Mouse (Mus musculus): ENCODE results near the gene 4930451I11Rik. TPM values are rescaled to one million over a fixed set of nuclear protein-coding genes. Genes with fewer than 3 reads are reported as not detected.

The 4930451I11Rik gene
- polyA plus RNA-seq (2014; fragmentation: Nextera tagmentation; extraction: Ambion mirVana) = not detected in 2 replicates

DNA sequence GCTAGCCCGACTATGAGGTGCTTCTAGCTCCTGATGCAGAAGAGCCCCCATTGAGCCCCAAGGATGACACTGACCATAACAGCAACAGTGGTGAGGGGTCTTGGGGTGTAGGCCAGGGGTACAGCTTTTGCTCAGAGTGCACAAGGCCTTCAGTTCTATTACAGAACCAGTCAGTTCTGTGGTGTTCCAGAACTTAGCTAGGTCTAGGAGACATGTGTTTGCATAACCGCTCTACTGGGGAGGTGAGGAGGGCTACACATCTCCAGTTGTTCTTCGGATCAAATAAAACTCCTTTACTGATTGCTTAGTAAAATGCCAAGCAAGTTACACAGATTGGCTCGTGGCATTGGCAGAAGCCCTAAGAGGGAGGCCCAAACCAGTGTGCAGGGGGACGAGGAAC, at the start of gene 4930451I11Rik:
TSS of gene 4930451I11Rik (minus strand) at position 101 of the 400 bp plus-strand sequence.
- DNase-seq (ENCODE audit: low spot score) (no peak), ATAC-seq (replicated peaks; ENCODE audit: low FRiP score, low TSS enrichment, low read depth) (no peak)
- Histone ChIP-seq H3K4me1 (replicated peaks; ENCODE audit: control insufficient read depth, insufficient read depth, low read length) (no peaks in the 10 kb centered on the region), H3K36me3 (ENCODE audit: control insufficient read depth, insufficient read depth, low read length) (no peaks in the 10 kb centered on the region), H3K27ac (ENCODE audit: low read depth) (no peak within 1 kb of the TSS), H3K9me3 (ENCODE audit: control insufficient read depth, low read length) (no peaks in the 10 kb centered on the region), H3K27me3 (replicated peaks; ENCODE audit: control insufficient read depth, insufficient read depth, low read length) (no peaks in the 10 kb centered on the region), H3K4me3 (ENCODE audit: low read depth, low read length) (peak within 1 kb of the TSS; percentile 14; the same call in 1 of the 2 replicates), H3K4me2 (ENCODE audit: low read length) (peak within 1 kb of the TSS; percentile 51), H3K9ac (ENCODE audit: low read length) (no peak within 1 kb of the TSS)
- 58% methylated on average over 5 of the region's 5 CpGs for WGBS

DNA sequence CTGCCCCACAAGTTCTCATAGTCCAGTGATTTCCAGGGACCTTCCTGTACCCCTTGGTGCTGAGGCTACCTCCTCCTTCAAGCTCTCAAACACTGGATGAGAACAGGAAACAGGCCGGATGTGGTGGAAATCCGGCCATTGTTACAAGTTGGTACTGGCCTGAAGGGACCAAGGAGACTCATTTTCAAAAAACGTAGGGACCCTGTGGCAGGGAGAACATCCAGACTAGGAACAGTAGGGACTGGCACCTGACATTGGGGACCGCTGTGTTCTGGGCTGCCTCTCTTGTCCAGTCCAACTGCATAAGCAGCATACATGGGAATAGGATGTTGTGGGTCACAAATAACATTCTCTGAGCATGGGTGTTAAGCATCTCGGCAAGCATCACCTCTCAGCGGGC, 49.6 kb upstream of the 4930451I11Rik start:
- no peak for ATAC-seq (replicated peaks; ENCODE audit: low FRiP score, low TSS enrichment, low read depth)
- peaks cover 19% of the 10 kb centered on the region for H3K4me1 ChIP-seq (replicated peaks; ENCODE audit: control insufficient read depth, insufficient read depth, low read length)
- no peak for DNase-seq (ENCODE audit: low spot score)
- WGBS = 81% methylated on average over 6 of the region's 6 CpGs
- H3K4me2 ChIP-seq (ENCODE audit: low read length) = no peak overlapping the region
- H3K36me3 ChIP-seq (ENCODE audit: control insufficient read depth, insufficient read depth, low read length) = peaks cover 48% of the 10 kb centered on the region
- H3K9me3 ChIP-seq (ENCODE audit: control insufficient read depth, low read length) = no peaks in the 10 kb centered on the region
- H3K27ac ChIP-seq (ENCODE audit: low read depth) = no peak overlapping the region
- no peaks in the 10 kb centered on the region for H3K27me3 ChIP-seq (replicated peaks; ENCODE audit: control insufficient read depth, insufficient read depth, low read length)
- no peak overlapping the region for H3K9ac ChIP-seq (ENCODE audit: low read length)
- no peak overlapping the region for H3K4me3 ChIP-seq (ENCODE audit: low read depth, low read length)

DNA sequence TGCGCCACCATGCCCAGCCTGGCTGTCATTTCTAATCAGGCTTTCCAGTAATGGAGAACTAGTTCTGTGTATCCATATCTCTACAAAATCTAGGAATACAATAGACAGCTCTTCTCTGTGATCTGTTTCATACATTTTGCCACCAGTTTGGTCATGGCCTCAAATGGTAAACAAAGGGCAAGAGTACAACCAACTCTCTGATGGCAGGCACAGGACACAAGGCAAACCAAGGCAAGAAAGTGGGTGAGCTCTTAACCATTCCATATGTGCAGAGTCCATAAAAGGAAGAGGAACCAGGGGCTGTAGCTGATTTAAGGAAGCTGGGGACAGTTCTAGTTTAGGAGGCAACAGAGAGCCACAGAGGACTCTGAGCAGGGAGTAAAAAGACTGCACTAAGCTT, 45.8 kb upstream of the 4930451I11Rik start:
- H3K9ac ChIP-seq (ENCODE audit: low read length) = no peak overlapping the region
- H3K4me3 ChIP-seq (ENCODE audit: low read depth, low read length) = no peak overlapping the region
- H3K36me3 ChIP-seq (ENCODE audit: control insufficient read depth, insufficient read depth, low read length) = peaks cover 86% of the 10 kb centered on the region
- H3K27ac ChIP-seq (ENCODE audit: low read depth) = no peak overlapping the region
- no peaks in the 10 kb centered on the region for H3K27me3 ChIP-seq (replicated peaks; ENCODE audit: control insufficient read depth, insufficient read depth, low read length)
- DNase-seq (ENCODE audit: low spot score) (no peak), ATAC-seq (replicated peaks; ENCODE audit: low FRiP score, low TSS enrichment, low read depth) (no peak)
- peaks cover 8% of the 10 kb centered on the region for H3K4me1 ChIP-seq (replicated peaks; ENCODE audit: control insufficient read depth, insufficient read depth, low read length)
- no peaks in the 10 kb centered on the region for H3K9me3 ChIP-seq (ENCODE audit: control insufficient read depth, low read length)
- 100% methylated on average over 1 of the region's 1 CpGs for WGBS
- no peak overlapping the region for H3K4me2 ChIP-seq (ENCODE audit: low read length)

DNA sequence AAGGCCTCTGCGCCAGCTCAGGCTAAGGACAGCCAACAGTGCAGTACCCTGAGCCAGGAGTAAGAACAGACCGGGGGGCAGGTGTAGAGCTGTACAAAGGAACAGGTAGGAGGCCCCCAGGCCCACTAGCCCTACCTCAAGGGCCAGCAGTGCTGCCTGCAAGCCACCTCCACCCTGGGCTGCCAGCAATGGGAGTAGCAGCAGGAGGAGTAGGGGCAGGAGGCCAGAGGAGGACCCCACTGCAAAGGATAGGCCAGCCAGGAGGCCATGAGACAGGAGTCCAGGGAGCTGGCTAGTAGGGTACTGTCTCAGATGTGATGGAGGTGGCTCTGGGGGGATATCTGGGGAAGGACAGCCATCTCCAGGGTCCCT, 39.1 kb upstream of the 4930451I11Rik start:
- H3K4me2 ChIP-seq (ENCODE audit: low read length) = no peak overlapping the region
- ATAC-seq (replicated peaks; ENCODE audit: low FRiP score, low TSS enrichment, low read depth) = no peak
- no peaks in the 10 kb centered on the region for H3K27me3 ChIP-seq (replicated peaks; ENCODE audit: control insufficient read depth, insufficient read depth, low read length)
- no peak overlapping the region for H3K27ac ChIP-seq (ENCODE audit: low read depth)
- H3K9ac ChIP-seq (ENCODE audit: low read length) = no peak overlapping the region
- WGBS = 94% methylated on average over 2 of the region's 2 CpGs
- H3K4me3 ChIP-seq (ENCODE audit: low read depth, low read length) = no peak overlapping the region
- peaks cover 100% of the 10 kb centered on the region for H3K36me3 ChIP-seq (ENCODE audit: control insufficient read depth, insufficient read depth, low read length)
- no peaks in the 10 kb centered on the region for H3K9me3 ChIP-seq (ENCODE audit: control insufficient read depth, low read length)
- H3K4me1 ChIP-seq (replicated peaks; ENCODE audit: control insufficient read depth, insufficient read depth, low read length) = no peaks in the 10 kb centered on the region
- no peak for DNase-seq (ENCODE audit: low spot score)

DNA sequence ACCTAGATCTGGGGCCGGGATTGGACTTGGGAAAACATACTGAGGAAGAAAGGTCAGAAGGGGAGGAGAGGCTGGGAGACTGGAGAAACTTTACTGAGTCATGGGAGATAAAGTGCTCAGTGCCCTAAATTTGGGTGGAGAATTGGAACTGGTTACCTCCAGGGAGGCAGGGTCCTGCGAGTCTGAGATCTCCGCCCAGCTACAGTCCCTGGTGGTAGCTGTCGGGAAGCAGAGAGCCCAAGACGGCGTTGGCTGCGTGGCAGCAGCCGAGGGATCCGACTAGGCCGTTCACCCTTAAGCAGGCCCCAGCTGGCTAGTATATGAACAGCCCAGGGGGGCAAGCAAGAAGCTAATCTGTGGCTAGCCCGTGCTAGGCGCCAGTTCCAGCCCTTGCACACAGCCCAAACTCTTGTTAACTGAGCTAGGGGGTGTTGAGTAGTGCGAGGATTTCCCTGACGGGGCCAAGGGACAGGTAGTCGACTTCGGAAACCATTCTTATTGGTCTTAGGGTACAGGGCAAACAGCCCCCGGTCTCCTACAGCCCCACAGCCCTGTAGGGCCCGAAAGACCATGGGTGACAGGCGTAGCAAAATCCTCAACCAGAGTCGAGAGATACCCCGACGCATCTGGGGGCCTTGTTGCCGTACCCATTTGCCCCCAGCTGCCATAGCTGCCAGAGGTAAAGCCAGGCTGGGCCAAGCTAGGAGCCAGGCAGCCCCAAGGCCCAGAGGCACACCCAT, 38.5 kb upstream of the 4930451I11Rik start:
- no peak overlapping the region for H3K4me2 ChIP-seq (ENCODE audit: low read length)
- no peak overlapping the region for H3K9ac ChIP-seq (ENCODE audit: low read length)
- H3K36me3 ChIP-seq (ENCODE audit: control insufficient read depth, insufficient read depth, low read length) = peaks cover 100% of the 10 kb centered on the region
- H3K4me1 ChIP-seq (replicated peaks; ENCODE audit: control insufficient read depth, insufficient read depth, low read length) = no peaks in the 10 kb centered on the region
- H3K4me3 ChIP-seq (ENCODE audit: low read depth, low read length) = no peak overlapping the region
- no peaks in the 10 kb centered on the region for H3K9me3 ChIP-seq (ENCODE audit: control insufficient read depth, low read length)
- ATAC-seq (replicated peaks; ENCODE audit: low FRiP score, low TSS enrichment, low read depth) = no peak
- 93% methylated on average over 23 of the region's 23 CpGs for WGBS
- no peak for DNase-seq (ENCODE audit: low spot score)
- no peak overlapping the region for H3K27ac ChIP-seq (ENCODE audit: low read depth)
- H3K27me3 ChIP-seq (replicated peaks; ENCODE audit: control insufficient read depth, insufficient read depth, low read length) = no peaks in the 10 kb centered on the region

DNA sequence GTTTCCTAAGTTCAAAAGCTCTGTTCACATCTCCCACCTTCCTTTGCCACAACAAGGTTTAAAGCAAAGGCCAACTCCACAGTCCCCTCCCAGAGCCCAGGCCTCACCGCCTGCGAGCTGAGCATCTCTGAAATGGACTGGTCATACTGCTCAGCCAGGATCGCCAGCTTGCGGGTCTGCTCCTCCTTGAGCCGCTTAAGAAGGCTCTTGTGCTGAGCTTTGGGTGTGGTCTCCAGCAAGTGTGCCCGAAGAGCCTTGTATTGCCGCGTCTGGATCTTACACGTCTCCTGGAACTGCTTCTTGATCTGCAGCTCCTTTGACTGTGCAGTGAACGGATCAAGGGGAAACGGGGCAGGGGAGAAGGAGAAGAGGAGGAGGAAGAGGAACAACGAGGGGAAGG, 36.6 kb upstream of the 4930451I11Rik start:
- H3K4me1 ChIP-seq (replicated peaks; ENCODE audit: control insufficient read depth, insufficient read depth, low read length) = peaks cover 14% of the 10 kb centered on the region
- ATAC-seq (replicated peaks; ENCODE audit: low FRiP score, low TSS enrichment, low read depth) (no peak), DNase-seq (ENCODE audit: low spot score) (no peak)
- H3K4me3 ChIP-seq (ENCODE audit: low read depth, low read length) = no peak overlapping the region
- no peak overlapping the region for H3K4me2 ChIP-seq (ENCODE audit: low read length)
- no peak overlapping the region for H3K27ac ChIP-seq (ENCODE audit: low read depth)
- no peaks in the 10 kb centered on the region for H3K9me3 ChIP-seq (ENCODE audit: control insufficient read depth, low read length)
- WGBS = 87% methylated on average over 12 of the region's 12 CpGs
- no peaks in the 10 kb centered on the region for H3K27me3 ChIP-seq (replicated peaks; ENCODE audit: control insufficient read depth, insufficient read depth, low read length)
- H3K36me3 ChIP-seq (ENCODE audit: control insufficient read depth, insufficient read depth, low read length) = peaks cover 95% of the 10 kb centered on the region
- no peak overlapping the region for H3K9ac ChIP-seq (ENCODE audit: low read length)

DNA sequence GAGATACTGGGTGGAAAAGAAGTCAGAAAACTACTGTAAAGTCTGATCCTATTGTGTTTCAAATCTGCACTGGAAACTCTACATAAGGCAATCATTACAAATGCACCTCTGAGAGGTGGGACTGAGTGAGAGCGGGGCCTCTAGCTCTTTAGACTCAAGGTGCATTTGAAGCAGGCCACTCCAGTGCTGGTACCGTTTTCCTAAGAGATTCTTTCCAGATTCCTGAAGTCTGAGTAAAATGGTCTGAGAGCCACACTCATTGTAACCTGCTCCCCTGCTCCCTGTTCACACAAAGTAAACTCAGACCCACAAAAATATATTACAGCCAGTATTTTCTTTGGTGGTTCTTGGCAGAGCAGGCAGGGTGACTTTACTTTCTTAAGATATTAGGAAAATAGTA, 36.1 kb upstream of the 4930451I11Rik start:
- Histone ChIP-seq H3K4me1 (replicated peaks; ENCODE audit: control insufficient read depth, insufficient read depth, low read length) (peaks cover 17% of the 10 kb centered on the region), H3K4me3 (ENCODE audit: low read depth, low read length) (no peak overlapping the region), H3K9ac (ENCODE audit: low read length) (no peak overlapping the region), H3K27ac (ENCODE audit: low read depth) (no peak overlapping the region), H3K4me2 (ENCODE audit: low read length) (no peak overlapping the region), H3K27me3 (replicated peaks; ENCODE audit: control insufficient read depth, insufficient read depth, low read length) (no peaks in the 10 kb centered on the region), H3K9me3 (ENCODE audit: control insufficient read depth, low read length) (no peaks in the 10 kb centered on the region), H3K36me3 (ENCODE audit: control insufficient read depth, insufficient read depth, low read length) (peaks cover 90% of the 10 kb centered on the region)
- 92% methylated on average over 2 of the region's 2 CpGs for WGBS
- ATAC-seq (replicated peaks; ENCODE audit: low FRiP score, low TSS enrichment, low read depth) (no peak), DNase-seq (ENCODE audit: low spot score) (no peak)

DNA sequence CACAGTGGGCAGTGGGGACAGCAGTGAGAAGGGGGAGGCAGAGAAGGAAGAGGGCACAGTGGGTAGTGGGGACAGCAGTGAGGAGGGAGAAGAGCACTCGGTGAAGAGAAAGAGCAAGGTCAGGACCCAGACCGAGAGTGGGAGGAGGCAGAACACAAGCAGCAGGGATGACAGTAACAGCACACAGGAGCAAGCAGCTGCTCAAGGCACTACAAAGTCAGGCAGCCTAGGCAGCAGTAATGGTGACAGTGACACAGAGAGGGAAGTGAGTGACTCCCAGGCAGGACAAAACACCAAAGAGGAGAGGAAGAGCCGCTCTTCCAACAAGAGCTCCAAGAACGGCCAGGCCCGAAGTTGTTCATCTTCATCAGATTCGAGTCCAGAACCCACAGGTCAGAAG, 32.4 kb upstream of the 4930451I11Rik start:
- Histone ChIP-seq H3K9me3 (ENCODE audit: control insufficient read depth, low read length) (no peaks in the 10 kb centered on the region), H3K4me1 (replicated peaks; ENCODE audit: control insufficient read depth, insufficient read depth, low read length) (peaks cover 22% of the 10 kb centered on the region), H3K27me3 (replicated peaks; ENCODE audit: control insufficient read depth, insufficient read depth, low read length) (no peaks in the 10 kb centered on the region), H3K36me3 (ENCODE audit: control insufficient read depth, insufficient read depth, low read length) (peaks cover 61% of the 10 kb centered on the region), H3K4me3 (ENCODE audit: low read depth, low read length) (peak overlapping the region; percentile 59), H3K27ac (ENCODE audit: low read depth) (no peak overlapping the region), H3K4me2 (ENCODE audit: low read length) (peak overlapping the region; percentile 61), H3K9ac (ENCODE audit: low read length) (peak overlapping the region; percentile 53; the same call in 1 of the 2 replicates)
- ATAC-seq (replicated peaks; ENCODE audit: low FRiP score, low TSS enrichment, low read depth) = no peak
- 61% methylated on average over 6 of the region's 6 CpGs for WGBS
- no peak for DNase-seq (ENCODE audit: low spot score)

Data from intestine, embryonic 14.5 days (tissue).